Mouse (Mus musculus): ENCODE data around the gene Tal1. TPM values are rescaled to one million over a fixed set of nuclear protein-coding genes. Genes with fewer than 3 reads are reported as not detected.

Tal1 gene
- total RNA-seq (2014; rRNA removed) (18.1 and 19.4 TPM in 2 replicates), polyA plus RNA-seq (2015; fragmentation: Nextera tagmentation; extraction: Ambion mirVana) (1.1 and 1.6 TPM in 2 replicates)

DNA sequence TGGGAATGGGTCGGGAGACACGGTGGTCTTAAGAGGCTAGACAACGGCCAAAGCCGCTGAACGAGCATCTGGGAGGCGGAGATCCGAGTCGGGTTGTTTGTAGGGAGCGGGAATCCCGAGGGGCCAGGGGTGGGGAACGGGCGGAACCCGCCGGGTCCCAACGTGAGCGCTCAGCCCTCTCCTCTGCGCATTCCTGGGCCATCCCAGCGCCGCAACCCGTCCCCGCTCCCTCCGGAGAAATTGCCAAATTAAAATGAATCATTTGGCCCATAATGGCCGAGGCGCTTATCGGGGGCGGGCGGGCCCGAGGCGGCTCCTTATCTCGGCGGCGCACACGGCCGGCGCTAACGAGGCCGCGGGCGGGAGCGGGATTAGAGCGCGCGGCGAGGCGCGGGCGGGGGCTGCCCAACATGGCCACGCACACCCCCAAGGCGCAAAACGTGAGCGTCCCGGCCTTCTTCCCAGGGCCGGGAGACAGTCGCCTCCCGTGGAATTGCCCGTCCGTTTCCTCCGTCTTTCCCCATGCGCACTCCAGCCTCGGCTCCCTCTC is at the start of gene Tal1:
Gene Tal1 (plus strand): TSS at position 56 of the 550 bp plus-strand sequence.
- DNase-seq (ENCODE audit: low spot score) = no peak
- Histone ChIP-seq H3K9me3 (ENCODE audit: low read length) (no peaks in the 10 kb centered on the region), H3K27me3 (ENCODE audit: insufficient read depth, low read length) (peaks cover 66% of the 10 kb centered on the region), H3K4me2 (ENCODE audit: low read depth, low read length) (peak within 1 kb of the TSS; percentile 42), H3K27ac (peak within 1 kb of the TSS; percentile 54; the same call in 1 of the 2 replicates), H3K9ac (replicated peaks; ENCODE audit: low read length) (peak within 1 kb of the TSS; percentile 18; the same call in 1 of the 2 replicates), H3K4me1 (ENCODE audit: insufficient read depth, low read length) (peaks cover 5% of the 10 kb centered on the region), H3K4me3 (ENCODE audit: low read length) (peak within 1 kb of the TSS; percentile 29), H3K36me3 (ENCODE audit: insufficient read depth, low read length) (no peaks in the 10 kb centered on the region)
- no peak for TF ChIP-seq CTCF (IDR thresholded peaks at IDR 0.05; ENCODE audit: low read depth)
- ATAC-seq = peak; percentile 45; the same call in 1 of the 2 replicates
- WGBS = 1% methylated on average over 56 of the region's 60 CpGs

DNA sequence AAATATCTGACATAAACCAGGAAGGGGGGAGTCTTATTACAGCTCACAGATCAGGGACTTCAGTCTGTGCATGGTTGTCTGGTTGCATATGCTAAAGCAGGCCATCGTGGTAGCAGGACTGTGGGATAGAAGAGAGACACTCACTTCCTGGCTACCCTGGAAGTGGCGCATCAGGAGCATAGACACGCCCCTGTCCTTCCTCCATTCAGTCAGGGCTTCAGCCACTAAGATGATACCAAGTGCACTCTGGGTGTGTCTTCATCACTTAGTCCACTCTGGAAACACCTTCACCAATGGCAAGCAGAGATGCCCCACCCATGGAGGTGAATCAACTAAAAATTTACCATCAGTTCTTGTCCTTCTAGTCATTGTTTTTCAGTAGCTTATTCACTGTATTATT is 42.0 kb upstream of the Tal1 start:
- H3K36me3 ChIP-seq (ENCODE audit: insufficient read depth, low read length) = no peaks in the 10 kb centered on the region
- H3K27me3 ChIP-seq (ENCODE audit: insufficient read depth, low read length) = no peaks in the 10 kb centered on the region
- H3K9ac ChIP-seq (replicated peaks; ENCODE audit: low read length) = no peak overlapping the region
- H3K4me3 ChIP-seq (ENCODE audit: low read length) = no peak overlapping the region
- H3K27ac ChIP-seq = no peak overlapping the region
- ATAC-seq = no peak
- no peaks in the 10 kb centered on the region for H3K4me1 ChIP-seq (ENCODE audit: insufficient read depth, low read length)
- DNase-seq (ENCODE audit: low spot score) = no peak
- H3K4me2 ChIP-seq (ENCODE audit: low read depth, low read length) = no peak overlapping the region
- no peaks in the 10 kb centered on the region for H3K9me3 ChIP-seq (ENCODE audit: low read length)
- TF ChIP-seq CTCF (IDR thresholded peaks at IDR 0.05; ENCODE audit: low read depth) = no peak
- 91% methylated on average over 3 of the region's 3 CpGs for WGBS

DNA sequence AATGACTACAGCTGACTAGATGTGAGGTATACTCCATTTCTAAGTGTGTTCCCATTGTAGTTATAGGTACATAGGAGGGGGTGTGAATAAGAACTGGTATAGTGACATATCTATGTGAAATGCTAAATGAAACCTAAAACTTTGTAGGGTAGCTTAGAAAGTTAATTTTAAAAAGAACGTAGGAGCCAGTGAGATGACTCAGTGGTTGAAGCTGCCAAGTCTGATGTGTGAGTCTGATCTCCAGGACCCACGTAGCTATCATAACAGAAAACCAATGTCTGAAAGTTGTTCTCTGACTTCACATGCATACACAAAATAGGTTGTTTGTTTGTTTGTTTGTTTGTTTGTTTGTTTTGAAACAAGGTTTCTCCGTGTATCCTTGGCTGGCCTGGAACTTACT is 36.2 kb upstream of the Tal1 start:
- no peak for DNase-seq (ENCODE audit: low spot score)
- ATAC-seq = no peak
- no peak for TF ChIP-seq CTCF (IDR thresholded peaks at IDR 0.05; ENCODE audit: low read depth)
- WGBS = 95% methylated on average over 3 of the region's 3 CpGs
- no peak overlapping the region for H3K4me3 ChIP-seq (ENCODE audit: low read length)
- no peaks in the 10 kb centered on the region for H3K9me3 ChIP-seq (ENCODE audit: low read length)
- no peaks in the 10 kb centered on the region for H3K27me3 ChIP-seq (ENCODE audit: insufficient read depth, low read length)
- no peak overlapping the region for H3K9ac ChIP-seq (replicated peaks; ENCODE audit: low read length)
- H3K27ac ChIP-seq = no peak overlapping the region
- H3K36me3 ChIP-seq (ENCODE audit: insufficient read depth, low read length) = peaks cover 4% of the 10 kb centered on the region; the same call in 1 of the 2 replicates
- H3K4me2 ChIP-seq (ENCODE audit: low read depth, low read length) = no peak overlapping the region
- H3K4me1 ChIP-seq (ENCODE audit: insufficient read depth, low read length) = no peaks in the 10 kb centered on the region

DNA sequence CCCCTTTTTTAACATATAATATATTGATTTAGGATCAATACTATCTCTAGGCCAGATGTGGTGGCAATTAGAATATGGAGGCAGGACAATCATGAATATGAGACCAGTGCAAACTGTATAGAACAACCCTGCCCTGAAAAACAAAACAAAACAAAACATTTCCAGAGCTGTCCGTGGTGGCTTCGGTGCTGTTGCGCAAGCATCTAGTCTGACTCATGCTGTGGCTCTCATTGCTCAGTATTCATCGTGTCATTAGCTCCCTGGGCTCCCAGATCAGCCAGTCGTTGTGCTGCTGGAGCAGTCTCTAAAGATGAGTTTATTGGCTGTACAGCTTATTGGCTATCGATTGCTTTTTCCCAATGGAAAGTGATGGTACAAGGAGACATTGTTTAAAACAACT is 21.2 kb upstream of the Tal1 start:
- 83% methylated on average over 6 of the region's 6 CpGs for WGBS

DNA sequence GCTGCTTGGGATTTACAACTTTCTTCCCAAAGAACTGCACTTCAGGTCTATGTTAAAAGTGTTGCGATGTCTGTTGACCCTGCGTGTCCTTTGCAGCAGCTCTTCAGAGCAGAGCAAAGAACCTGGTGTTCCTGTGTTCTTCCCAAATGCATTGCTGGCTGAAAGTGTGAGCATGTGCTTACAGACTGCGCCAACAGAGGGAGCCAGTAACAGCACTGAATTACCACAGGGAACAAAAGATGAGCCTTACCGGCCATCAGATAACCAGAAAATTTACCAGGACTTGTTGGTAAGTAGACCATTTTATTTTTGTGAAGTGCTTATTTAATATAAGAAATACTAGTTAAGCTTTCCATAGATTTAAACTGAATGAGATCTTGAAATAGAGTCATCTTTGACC is 18.0 kb upstream of the Tal1 start:
- H3K4me3 ChIP-seq (ENCODE audit: low read length) = no peak overlapping the region
- H3K4me2 ChIP-seq (ENCODE audit: low read depth, low read length) = no peak overlapping the region
- H3K27ac ChIP-seq = no peak overlapping the region
- H3K36me3 ChIP-seq (ENCODE audit: insufficient read depth, low read length) = no peaks in the 10 kb centered on the region
- peak; percentile 84 for TF ChIP-seq CTCF (IDR thresholded peaks at IDR 0.05; ENCODE audit: low read depth)
- no peak for ATAC-seq
- no peak overlapping the region for H3K9ac ChIP-seq (replicated peaks; ENCODE audit: low read length)
- DNase-seq (ENCODE audit: low spot score) = peak; percentile 65
- WGBS = 30% methylated on average over 4 of the region's 4 CpGs
- no peaks in the 10 kb centered on the region for H3K4me1 ChIP-seq (ENCODE audit: insufficient read depth, low read length)
- no peaks in the 10 kb centered on the region for H3K9me3 ChIP-seq (ENCODE audit: low read length)
- H3K27me3 ChIP-seq (ENCODE audit: insufficient read depth, low read length) = no peaks in the 10 kb centered on the region

More for the DNA sequence above, 21.2 kb upstream of the Tal1 start:
- Histone ChIP-seq H3K9me3 (ENCODE audit: low read length) (no peaks in the 10 kb centered on the region), H3K27ac (no peak overlapping the region), H3K4me1 (ENCODE audit: insufficient read depth, low read length) (no peaks in the 10 kb centered on the region), H3K4me3 (ENCODE audit: low read length) (no peak overlapping the region), H3K9ac (replicated peaks; ENCODE audit: low read length) (no peak overlapping the region), H3K27me3 (ENCODE audit: insufficient read depth, low read length) (no peaks in the 10 kb centered on the region), H3K4me2 (ENCODE audit: low read depth, low read length) (no peak overlapping the region), H3K36me3 (ENCODE audit: insufficient read depth, low read length) (no peaks in the 10 kb centered on the region)
- ATAC-seq (no peak), DNase-seq (ENCODE audit: low spot score) (no peak)
- TF ChIP-seq CTCF (IDR thresholded peaks at IDR 0.05; ENCODE audit: low read depth) = no peak

DNA sequence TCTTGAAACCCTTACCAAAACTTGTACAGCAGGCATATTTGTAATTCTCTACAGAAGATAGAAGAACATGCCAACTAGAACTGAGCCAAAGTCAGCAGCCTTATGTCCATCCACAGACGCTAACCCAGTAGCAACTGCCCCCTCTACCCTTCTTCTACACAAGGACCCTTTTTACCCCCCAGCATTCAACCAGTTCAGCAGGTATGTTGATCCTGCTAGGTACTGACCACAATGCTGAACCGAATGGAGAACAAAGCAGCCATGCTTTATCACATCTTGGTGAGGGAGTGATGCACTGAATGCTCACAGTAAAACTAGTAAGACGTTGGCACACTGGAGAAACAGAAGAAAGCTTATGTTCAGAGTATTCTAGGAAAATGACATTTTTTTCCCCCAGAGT is 10.6 kb upstream of the Tal1 start:
- Histone ChIP-seq H3K4me2 (ENCODE audit: low read depth, low read length) (no peak overlapping the region), H3K4me1 (ENCODE audit: insufficient read depth, low read length) (no peaks in the 10 kb centered on the region), H3K27ac (no peak overlapping the region), H3K36me3 (ENCODE audit: insufficient read depth, low read length) (no peaks in the 10 kb centered on the region), H3K9me3 (ENCODE audit: low read length) (no peaks in the 10 kb centered on the region), H3K4me3 (ENCODE audit: low read length) (no peak overlapping the region), H3K27me3 (ENCODE audit: insufficient read depth, low read length) (peaks cover 16% of the 10 kb centered on the region), H3K9ac (replicated peaks; ENCODE audit: low read length) (no peak overlapping the region)
- 82% methylated on average over 3 of the region's 3 CpGs for WGBS
- DNase-seq (ENCODE audit: low spot score) = no peak
- no peak for ATAC-seq
- no peak for TF ChIP-seq CTCF (IDR thresholded peaks at IDR 0.05; ENCODE audit: low read depth)

DNA sequence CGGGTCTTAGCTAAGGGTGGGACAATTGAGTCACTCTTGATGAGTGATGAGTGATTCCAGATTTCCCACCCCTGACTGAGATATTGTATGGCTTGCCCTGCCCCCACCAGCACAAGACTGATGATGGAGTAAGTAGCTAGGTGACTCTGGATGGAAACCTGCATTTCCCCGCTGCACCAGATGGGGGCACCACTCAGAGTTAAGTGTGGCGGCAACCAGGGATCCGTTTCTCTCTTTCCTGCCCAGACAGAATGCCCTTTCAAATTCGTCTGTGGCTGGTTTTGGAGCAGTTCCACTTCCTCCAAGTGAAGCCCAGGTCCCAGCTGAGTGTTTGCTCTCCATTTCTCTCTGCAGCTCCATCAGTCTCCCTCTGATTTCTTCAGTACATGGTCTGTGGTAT is 8.5 kb upstream of the Tal1 start:
- ATAC-seq (no peak), DNase-seq (ENCODE audit: low spot score) (peak; percentile 38)
- H3K36me3 ChIP-seq (ENCODE audit: insufficient read depth, low read length) = no peaks in the 10 kb centered on the region
- peak; percentile 61 for TF ChIP-seq CTCF (IDR thresholded peaks at IDR 0.05; ENCODE audit: low read depth)
- H3K9me3 ChIP-seq (ENCODE audit: low read length) = no peaks in the 10 kb centered on the region
- no peak overlapping the region for H3K4me2 ChIP-seq (ENCODE audit: low read depth, low read length)
- 6% methylated on average over 5 of the region's 5 CpGs for WGBS
- H3K4me1 ChIP-seq (ENCODE audit: insufficient read depth, low read length) = peaks cover 5% of the 10 kb centered on the region
- no peak overlapping the region for H3K27ac ChIP-seq
- no peak overlapping the region for H3K4me3 ChIP-seq (ENCODE audit: low read length)
- peaks cover 35% of the 10 kb centered on the region for H3K27me3 ChIP-seq (ENCODE audit: insufficient read depth, low read length)
- H3K9ac ChIP-seq (replicated peaks; ENCODE audit: low read length) = no peak overlapping the region
